Mouse (Mus musculus) heart, adult 2 months (tissue): ENCODE results near the gene Upk3b. TPM values are rescaled to one million over a fixed set of nuclear protein-coding genes. Genes with fewer than 3 reads are reported as not detected.

Experiments used
- DNase-seq, 2 experiments: peaks; one replicate each; pipeline ENCODE4 v3.0.0; 2021
- H3K27ac ChIP-seq: fragments of 200-600 bp; 2 replicates; pipeline ENCODE4 v1.8.1; 2022
- H3K27me3 ChIP-seq: fragments of 200-500 bp; 2 replicates; pipeline ENCODE4 v1.6.1; 2012; ENCODE audit warnings: mild to moderate bottlenecking, low read length, inconsistent platforms, mixed read lengths; ENCODE audit not compliant: control insufficient read depth, insufficient read depth
- H3K36me3 ChIP-seq: fragments of 200-500 bp; 2 replicates; pipeline ENCODE4 v1.6.1; 2012; ENCODE audit warnings: low read length, inconsistent platforms; ENCODE audit not compliant: control insufficient read depth, insufficient read depth
- H3K4me1 ChIP-seq: fragments of 200-500 bp; 2 replicates; pipeline ENCODE4 v1.6.1; 2011; ENCODE audit warnings: low read length; ENCODE audit not compliant: control insufficient read depth, insufficient read depth
- H3K4me3 ChIP-seq: fragments of 200-600 bp; 2 replicates; pipeline ENCODE4 v1.8.1; 2022
- H3K79me2 ChIP-seq: fragments of 200-500 bp; replicated peaks from 2 replicates; pipeline ENCODE4 v1.6.1; 2012; ENCODE audit warnings: mild to moderate bottlenecking, inconsistent platforms, low read length, moderate library complexity, mixed read lengths; ENCODE audit not compliant: control insufficient read depth, insufficient read depth
- H3K9ac ChIP-seq: fragments of 200-500 bp; 2 replicates; pipeline ENCODE4 v1.6.1; 2012; ENCODE audit warnings: low read depth, mild to moderate bottlenecking, control low read depth, inconsistent platforms, low read length, mixed read lengths
- CTCF ChIP-seq: fragments of 200-600 bp; IDR thresholded peaks from 2 replicates; pipeline ENCODE4 v1.8.1; 2022; ENCODE audit warnings: antibody characterized with exemption, mild to moderate bottlenecking, moderate library complexity
- EP300 ChIP-seq: fragments of 200-500 bp; IDR thresholded peaks from 2 replicates; pipeline ENCODE4 v1.6.1; 2011; ENCODE audit warnings: low read depth, low read length, control low read depth; ENCODE audit not compliant: insufficient read depth
- POLR2A ChIP-seq: fragments of 200-500 bp; IDR thresholded peaks from 2 replicates; pipeline ENCODE4 v1.6.1; 2011; ENCODE audit warnings: mild to moderate bottlenecking, low read depth, low read length, control low read depth; ENCODE audit not compliant: insufficient read depth
- WGBS: fragments of 180-500 bp; shearing (Covaris S2); methylation state at CpG from one replicate; pipeline ENCODE4 v1.1.7; 2018; 5-methylcytosine and 5-hydroxymethylcytosine counted together
- intact Hi-C: fragments of 180-260 bp; cut with DNase I; formaldehyde crosslinking; loops from one replicate; pipeline ENCODE4 v1.15.1; 2025
- polyA plus RNA-seq: library from polyadenylated mRNA; depleted of rRNA; stranded (reverse); fragments of >200 nt; gene quantifications from 2 replicates; pipeline ENCODE4 v1.2.3, GENCODE M21; 2012
- total RNA-seq, 2 experiments: library from RNA; stranded (reverse); gene quantifications; 2 replicates each; pipeline ENCODE4 v1.2.3; 2021

Upk3b gene
- total and polyA plus RNA-seq, 3 experiments = 16.7 to 25.8 (median 18.6) TPM

GRCm38 (mm10) chr5:136025712-136026111 lies 12.6 kb upstream of the Upk3b start:
- H3K4me3 ChIP-seq = no peak overlapping the region
- H3K4me1 ChIP-seq = no peaks in the 10 kb centered on the region
- H3K79me2 ChIP-seq = no peaks in the 10 kb centered on the region
- no peak overlapping the region for H3K27ac ChIP-seq
- 59% methylated on average over 3 of the region's 3 CpGs for WGBS
- no peak for DNase-seq
- no peaks in the 10 kb centered on the region for H3K36me3 ChIP-seq
- no peaks in the 10 kb centered on the region for H3K27me3 ChIP-seq
- no peak overlapping the region for H3K9ac ChIP-seq
- intact Hi-C loops = loop anchor here (5.0 kb wide), 1 partner anchor 43 kb away; the partner anchor contains the start of gene Zp3
- TF ChIP-seq POLR2A = no peak
- TF ChIP-seq CTCF = no peak
- no peak for TF ChIP-seq EP300

- no peak for TF ChIP-seq EP300
- WGBS = 91% methylated on average over 9 of the region's 9 CpGs
- no peak for DNase-seq
- H3K4me1 ChIP-seq = no peaks in the 10 kb centered on the region
- H3K79me2 ChIP-seq = no peaks in the 10 kb centered on the region
- no peak overlapping the region for H3K9ac ChIP-seq
- no peak overlapping the region for H3K27ac ChIP-seq
- intact Hi-C loops = loop anchor here (5.0 kb wide), 1 partner anchor 45 kb away; the partner anchor contains the start of gene Zp3
- H3K4me3 ChIP-seq = no peak overlapping the region
- no peaks in the 10 kb centered on the region for H3K27me3 ChIP-seq
- no peaks in the 10 kb centered on the region for H3K36me3 ChIP-seq
These were observed 11.4 kb upstream of the Upk3b start for GRCm38 (mm10) chr5:136026859-136027258.

GRCm38 (mm10) chr5:136027612-136028311 lies 10.5 kb upstream of the Upk3b start:
- Histone ChIP-seq H3K9ac (no peak overlapping the region), H3K4me3 (no peak overlapping the region), H3K4me1 (no peaks in the 10 kb centered on the region), H3K36me3 (no peaks in the 10 kb centered on the region), H3K79me2 (no peaks in the 10 kb centered on the region), H3K27ac (no peak overlapping the region), H3K27me3 (no peaks in the 10 kb centered on the region)
- TF ChIP-seq EP300 (no peak), CTCF (peak; percentile 38), POLR2A (no peak)
- DNase-seq = no peak
- intact Hi-C loops = loop anchor here (5.0 kb wide), 1 partner anchor 45 kb away; the partner anchor contains the start of gene Zp3
- 88% methylated on average over 11 of the region's 11 CpGs for WGBS

GRCm38 (mm10) chr5:136034868-136035267 lies 3.4 kb upstream of the Upk3b start:
- Histone ChIP-seq H3K27me3 (no peaks in the 10 kb centered on the region), H3K4me1 (no peaks in the 10 kb centered on the region), H3K4me3 (no peak overlapping the region), H3K27ac (no peak overlapping the region), H3K9ac (no peak overlapping the region), H3K36me3 (no peaks in the 10 kb centered on the region), H3K79me2 (no peaks in the 10 kb centered on the region)
- 76% methylated on average over 4 of the region's 4 CpGs for WGBS
- TF ChIP-seq CTCF = no peak
- TF ChIP-seq POLR2A = no peak
- no peak for TF ChIP-seq EP300
- DNase-seq = no peak
- intact Hi-C loops = no loop called here

GRCm38 (mm10) chr5:136035285-136035684 lies 3.0 kb upstream of the Upk3b start:
- H3K4me3 ChIP-seq = no peak overlapping the region
- no peaks in the 10 kb centered on the region for H3K36me3 ChIP-seq
- H3K9ac ChIP-seq = no peak overlapping the region
- DNase-seq = no peak
- H3K27ac ChIP-seq = no peak overlapping the region
- H3K4me1 ChIP-seq = no peaks in the 10 kb centered on the region
- 52% methylated on average over 1 of the region's 1 CpGs for WGBS
- TF ChIP-seq CTCF (no peak), EP300 (no peak), POLR2A (no peak)
- intact Hi-C loops = no loop called here
- no peaks in the 10 kb centered on the region for H3K27me3 ChIP-seq
- no peaks in the 10 kb centered on the region for H3K79me2 ChIP-seq

GRCm38 (mm10) chr5:136036667-136037066 lies 1.6 kb upstream of the Upk3b start:
- no peaks in the 10 kb centered on the region for H3K79me2 ChIP-seq
- H3K27me3 ChIP-seq = no peaks in the 10 kb centered on the region
- intact Hi-C loops = no loop called here
- TF ChIP-seq CTCF (no peak), EP300 (no peak), POLR2A (no peak)
- no peak overlapping the region for H3K4me3 ChIP-seq
- H3K4me1 ChIP-seq = no peaks in the 10 kb centered on the region
- no peak overlapping the region for H3K27ac ChIP-seq
- WGBS = no CpG with 5 or more reads among the region's 1 CpGs
- H3K36me3 ChIP-seq = no peaks in the 10 kb centered on the region
- no peak overlapping the region for H3K9ac ChIP-seq
- DNase-seq = no peak
